Mouse (Mus musculus) thymus, adult 2 months (tissue): ENCODE results near the gene Etnppl.

Source experiments
- CTCF ChIP-seq: fragments of 200-500 bp; IDR thresholded peaks from 2 replicates; pipeline ENCODE4 v1.5.1; 2012; ENCODE audit warnings: mild to moderate bottlenecking, control low read depth, low read length, moderate library complexity, borderline replicate concordance; ENCODE audit not compliant: control insufficient read depth, poor library complexity, insufficient read depth; ENCODE audit errors: extremely low read depth
- POLR2A ChIP-seq: fragments of 200-500 bp; IDR thresholded peaks from 2 replicates; pipeline ENCODE4 v1.6.1; 2012; ENCODE audit warnings: mild to moderate bottlenecking, low read length, control low read depth, moderate library complexity; ENCODE audit not compliant: control insufficient read depth, poor library complexity, insufficient read depth; ENCODE audit errors: extremely low read depth

GRCm38 (mm10) chr3:130687051-130687450 is 69.8 kb downstream of the Etnppl start:
- TF ChIP-seq POLR2A (no peak), CTCF (no peak)
